Mouse (Mus musculus): ENCODE results near the gene Gm45233.
A peak's percentile ranks its signal among the peaks of the same experiment; 100 is the strongest.

Gm45233 gene

GRCm38 (mm10) chr7:43449811-43450210 lies 5.9 kb downstream of the Gm45233 start:
- DNase-seq, result no peak

DNA sequence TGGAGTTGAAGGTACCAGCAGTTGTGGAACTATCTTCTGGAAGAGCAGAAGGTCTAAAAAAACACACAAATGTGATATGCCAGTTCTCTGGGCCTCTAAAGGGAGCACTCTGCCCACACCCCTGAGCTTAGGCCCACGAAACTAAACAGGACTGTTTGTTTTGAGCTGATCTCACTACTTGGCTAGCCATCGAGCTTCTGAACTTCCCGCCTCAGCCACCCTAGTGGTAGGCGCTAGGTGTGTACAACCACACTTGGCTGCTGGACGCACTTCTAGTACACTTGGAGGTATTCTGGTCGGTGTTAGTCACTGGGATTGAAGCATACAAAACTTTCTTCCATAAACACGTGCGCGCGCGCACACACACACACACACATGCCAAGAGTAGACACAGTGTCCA lies 7.8 kb downstream of the Gm45233 start:
- DNase-seq, result peak; percentile 31

GRCm38 (mm10) chr7:43452609-43453008 lies 8.7 kb downstream of the Gm45233 start:
- DNase-seq, result peak; percentile 42

GRCm38 (mm10) chr7:43453599-43454355 lies 9.8 kb downstream of the Gm45233 start:
- DNase-seq, result peak; percentile 57

- peak; percentile 44 for DNase-seq
These were observed 10.4 kb downstream of the Gm45233 start for GRCm38 (mm10) chr7:43454371-43454770.

DNA sequence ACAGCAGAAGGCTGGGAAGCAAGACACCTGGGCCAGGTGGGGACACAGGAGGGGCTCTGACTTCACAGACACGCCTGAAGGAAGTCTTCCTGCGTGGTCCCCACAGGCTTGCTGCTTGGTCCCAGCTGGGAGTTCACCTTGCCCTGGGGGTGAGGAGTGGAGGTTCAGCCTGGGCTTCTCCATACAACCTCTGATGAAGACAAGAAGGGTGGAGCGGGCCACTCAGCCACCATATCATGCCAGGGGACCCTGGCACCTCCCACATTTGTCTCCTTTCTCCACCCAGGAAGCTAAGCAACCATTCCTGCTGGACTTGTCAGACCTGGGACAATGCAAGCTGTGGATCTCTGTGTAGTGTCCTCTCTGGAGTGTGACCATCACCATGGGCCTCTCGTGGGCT lies 18.9 kb downstream of the Gm45233 start, which contains the start of gene Vsig10l:
TSS of gene Vsig10l (plus strand) at position 301 of the 400 bp plus-strand sequence.
- no peak for DNase-seq

GRCm38 (mm10) chr7:43463976-43464375 lies 20.0 kb downstream of the Gm45233 start:
- DNase-seq, result no peak

- peak; percentile 68 for DNase-seq
These were observed 21.0 kb downstream of the Gm45233 start for GRCm38 (mm10) chr7:43464864-43465343.

DNA sequence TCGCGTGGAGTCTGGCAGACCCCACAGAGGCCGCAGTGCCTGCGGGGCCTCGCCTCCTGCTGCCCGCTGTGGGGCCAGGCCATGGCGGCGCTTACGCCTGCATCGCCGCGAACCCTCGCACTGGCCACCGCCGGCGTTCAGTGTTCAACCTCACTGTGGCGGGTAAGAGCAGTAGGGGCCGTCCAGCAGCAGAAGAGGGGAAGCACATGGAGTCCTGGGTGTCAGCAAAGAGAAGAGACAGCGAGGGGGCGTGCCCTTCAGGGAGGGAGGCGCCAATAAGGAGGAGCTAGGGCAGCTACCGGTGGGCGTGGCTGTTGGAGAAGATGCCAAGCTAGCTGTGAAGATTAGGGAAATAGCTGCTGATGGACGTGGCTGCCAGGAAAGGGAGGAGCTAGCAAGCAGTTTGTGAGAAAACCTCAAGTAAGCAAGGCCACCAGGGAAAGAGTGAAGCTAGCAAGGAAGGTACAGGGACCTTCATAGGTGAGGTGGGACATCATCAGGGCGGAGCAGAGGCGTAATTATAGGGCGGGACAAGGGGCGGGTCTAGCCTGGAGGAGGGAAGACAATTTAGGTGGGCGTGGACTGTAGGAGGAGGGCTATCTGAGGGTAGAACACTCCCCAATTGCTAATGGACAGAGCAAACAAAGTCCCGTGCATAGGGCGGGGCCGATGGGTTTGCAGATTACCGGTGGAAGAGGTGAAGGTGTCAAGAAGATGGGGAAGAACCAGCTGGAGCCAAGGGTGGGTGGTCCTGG lies 21.6 kb downstream of the Gm45233 start:
- peak; percentile 97 for DNase-seq

DNA sequence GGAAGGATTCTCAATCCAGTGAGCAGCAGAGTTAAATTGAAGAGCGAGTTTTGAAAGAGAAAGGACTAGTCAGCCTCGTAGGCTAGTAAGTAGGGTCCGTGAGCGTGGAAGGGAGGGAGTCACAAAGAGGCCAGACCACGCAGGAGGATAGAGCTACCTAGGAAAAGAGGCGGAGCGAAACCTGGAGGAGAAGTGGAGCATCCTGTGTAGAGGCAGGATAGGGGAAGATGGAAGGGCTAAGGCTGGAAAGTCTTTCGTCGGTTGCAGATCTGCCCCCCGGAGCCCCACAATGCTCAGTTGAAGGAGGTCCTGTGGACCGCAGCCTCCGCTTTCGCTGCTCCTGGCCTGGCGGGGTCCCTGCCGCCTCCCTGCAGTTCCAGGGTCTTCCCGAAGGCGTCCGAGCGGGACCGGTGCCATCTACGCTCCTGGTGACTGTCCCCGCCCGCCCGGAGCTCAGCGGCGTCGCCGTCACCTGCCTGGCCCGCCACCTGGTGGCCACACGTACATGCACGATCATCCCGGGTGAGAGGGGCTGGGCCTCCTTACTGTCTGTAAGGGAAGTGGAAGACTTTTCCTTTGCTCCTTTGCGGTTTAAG lies 22.3 kb downstream of the Gm45233 start:
- DNase-seq, result peak; percentile 91

DNA sequence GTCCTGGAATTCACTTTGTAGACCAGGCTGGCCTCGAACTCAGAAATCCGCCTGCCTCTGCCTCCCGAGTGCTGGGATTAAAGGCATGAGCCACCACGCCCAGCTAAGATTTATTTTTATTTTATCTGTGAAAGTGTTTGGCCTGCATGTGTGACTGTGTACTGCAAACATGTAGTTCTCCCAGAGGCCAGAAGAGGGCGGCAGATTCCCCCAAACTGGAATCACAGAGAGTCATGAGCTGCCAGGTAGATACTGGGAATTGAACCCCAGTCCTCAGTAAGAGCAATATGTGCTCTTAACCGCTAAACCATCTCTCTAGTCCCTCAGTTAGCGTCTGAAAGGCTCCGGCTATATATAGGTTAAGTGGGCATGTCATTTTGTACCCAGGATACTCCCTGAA lies 26.4 kb downstream of the Gm45233 start:
- DNase-seq, result peak; percentile 49

DNA sequence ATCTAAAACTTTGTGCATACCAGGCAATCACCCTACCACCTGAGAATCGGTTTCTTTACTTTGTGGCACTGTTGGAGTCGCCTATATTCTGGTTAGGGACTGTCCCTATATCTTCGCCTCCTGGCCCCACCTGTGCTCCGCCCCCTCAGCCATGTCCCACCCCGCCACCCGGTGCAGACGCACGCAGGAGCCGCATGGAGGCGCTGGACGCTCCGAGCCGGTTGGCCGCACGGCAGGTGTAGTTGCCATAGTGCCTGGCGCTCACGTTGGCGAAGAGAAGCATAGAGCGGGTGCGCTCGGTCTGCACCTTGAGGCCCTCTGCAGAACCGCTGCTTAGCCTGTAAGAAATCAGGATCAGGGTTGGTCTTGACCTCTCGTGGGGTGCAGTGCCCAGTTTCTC lies 31.8 kb downstream of the Gm45233 start:
- DNase-seq, result peak; percentile 16

DNA sequence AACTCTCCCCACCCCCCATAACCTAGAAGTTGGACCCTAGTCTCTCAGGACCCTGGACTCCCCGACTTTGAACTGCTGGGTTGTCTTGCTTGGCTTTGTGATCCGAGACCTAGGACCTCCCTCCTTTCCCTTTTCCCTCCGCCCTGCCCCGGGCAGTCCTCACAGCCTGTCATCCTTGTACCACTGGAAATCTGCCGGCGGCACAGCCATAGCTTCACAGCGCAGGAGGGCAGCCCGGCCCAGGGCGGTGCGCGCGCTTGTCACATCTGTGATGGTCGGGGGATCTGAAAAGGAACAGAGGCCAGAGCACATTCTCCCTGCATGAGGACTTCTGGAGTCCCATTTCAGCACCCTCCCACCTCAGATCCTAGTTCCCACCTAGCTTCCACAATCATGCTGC lies 32.4 kb downstream of the Gm45233 start:
- no peak for DNase-seq

- DNase-seq, result peak; percentile 47
These were observed 37.3 kb downstream of the Gm45233 start for GRCm38 (mm10) chr7:43481191-43481590.

- no peak for DNase-seq
These were observed 38.3 kb downstream of the Gm45233 start for GRCm38 (mm10) chr7:43482090-43482716.

GRCm38 (mm10) chr7:43483236-43483635 lies 39.3 kb downstream of the Gm45233 start:
- no peak for DNase-seq

- no peak for DNase-seq
These were observed 44.7 kb downstream of the Gm45233 start for GRCm38 (mm10) chr7:43488646-43489045.

GRCm38 (mm10) chr7:43489631-43490125 lies 45.8 kb downstream of the Gm45233 start, which contains the start of gene Iglon5:
Gene Iglon5 (minus strand): TSS chr7:43490075.
- no peak for DNase-seq

GRCm38 (mm10) chr7:43490182-43490584 lies 46.3 kb downstream of the Gm45233 start:
- DNase-seq, result no peak

GRCm38 (mm10) chr7:43490861-43491260 lies 46.9 kb downstream of the Gm45233 start:
- DNase-seq, result no peak

DNA sequence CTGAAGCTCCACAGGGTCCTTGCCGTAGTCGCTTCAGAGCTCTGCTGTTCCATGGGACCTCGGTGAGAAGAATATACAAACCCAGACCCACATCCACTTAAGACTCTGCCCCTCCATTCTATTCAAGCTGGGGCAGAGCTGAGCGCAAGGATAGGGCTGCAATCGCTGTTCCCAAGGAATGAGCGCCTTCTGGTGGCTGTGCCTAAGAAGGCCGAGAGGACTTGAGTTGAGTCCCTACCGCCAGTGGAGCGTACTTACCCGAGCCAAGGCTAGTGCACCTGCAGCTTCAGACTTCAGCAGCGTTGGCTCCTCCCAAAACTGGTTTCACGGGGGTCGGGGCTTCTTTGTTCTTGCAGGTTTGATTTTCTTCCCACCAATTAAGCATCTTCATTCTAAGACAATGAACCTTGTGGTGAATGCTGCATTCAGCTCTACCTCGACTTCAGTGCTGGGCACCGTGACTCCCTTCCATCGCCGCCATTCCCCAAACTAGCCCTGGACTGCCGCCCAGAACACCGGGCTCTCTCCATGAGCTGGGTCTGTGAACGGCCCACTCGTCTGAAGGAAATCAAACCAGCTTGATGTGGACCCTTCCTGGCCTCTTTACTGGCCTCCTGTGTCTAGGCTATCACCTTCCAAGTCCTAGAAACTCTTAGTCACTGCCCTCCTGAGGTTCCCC lies 51.6 kb downstream of the Gm45233 start:
- peak; percentile 43 for DNase-seq

Measured in lung, postnatal 36 days (tissue).